Mouse (Mus musculus): ENCODE measurements around the gene Dnajc9. TPM values are rescaled to one million over a fixed set of nuclear protein-coding genes. Genes with fewer than 3 reads are reported as not detected.
A peak's percentile ranks its signal among the peaks of the same experiment; 100 is the strongest.

The Dnajc9 gene
- 10 to 100 TPM; 29.4 to 32.5 TPM for total RNA-seq (2021)
- long read RNA-seq, experiment 1, transcript Dnajc9-201 (5 exons, 1,631 nt): major isoform, 26 of 31 reads
- long read RNA-seq, experiment 1, partial matches to known transcripts: 1 of 31 reads
- long read RNA-seq, experiment 1, other reads (novel, unspliced or antisense): 3 of 31 reads
- long read RNA-seq, experiment 2, transcript Dnajc9-201 (5 exons, 1,631 nt): major isoform, 19 of 25 reads
- long read RNA-seq, experiment 2, partial matches to known transcripts: 3 of 25 reads
- long read RNA-seq, experiment 2, other reads (novel, unspliced or antisense): 1 of 25 reads

DNA sequence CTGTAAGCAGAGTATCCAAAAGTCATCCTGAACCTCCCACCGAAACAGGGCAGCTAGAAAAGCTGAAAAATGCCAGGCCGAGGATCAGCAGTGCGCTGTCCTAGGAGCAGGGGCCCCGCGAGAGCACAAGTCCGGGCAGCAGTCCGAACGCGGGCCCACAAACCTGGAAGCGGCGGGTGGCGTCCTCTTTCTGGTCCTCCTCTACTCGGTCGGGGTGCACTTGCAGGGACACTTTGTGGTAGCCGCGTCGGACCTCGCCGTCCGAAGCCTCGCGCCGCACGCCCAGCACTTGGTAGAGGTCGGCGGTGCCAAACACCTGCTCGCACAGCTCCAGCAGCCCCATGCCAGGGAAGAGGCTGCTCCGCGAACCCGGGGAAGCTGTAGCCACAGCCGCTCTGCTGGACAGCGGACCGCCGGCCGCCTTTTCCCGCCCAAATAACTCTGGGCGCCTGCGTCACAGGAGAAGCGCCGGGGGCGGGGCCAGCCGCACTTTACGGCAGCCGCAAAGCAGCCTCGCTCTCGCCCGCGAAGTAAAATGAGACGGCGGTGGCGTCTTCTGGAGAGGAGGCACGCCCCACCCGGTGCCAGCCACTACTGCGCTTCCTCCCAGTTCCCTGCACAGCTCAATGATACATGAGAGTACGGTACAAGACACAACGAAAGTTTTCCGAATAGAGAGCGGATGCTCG lies at the start of gene Dnajc9:
Dnajc9 (minus strand) TSS at position 470 of the 689 bp plus-strand sequence.
- DNase-seq (ENCODE audit: low spot score in 2 of 2): peak; percentile 96

DNA sequence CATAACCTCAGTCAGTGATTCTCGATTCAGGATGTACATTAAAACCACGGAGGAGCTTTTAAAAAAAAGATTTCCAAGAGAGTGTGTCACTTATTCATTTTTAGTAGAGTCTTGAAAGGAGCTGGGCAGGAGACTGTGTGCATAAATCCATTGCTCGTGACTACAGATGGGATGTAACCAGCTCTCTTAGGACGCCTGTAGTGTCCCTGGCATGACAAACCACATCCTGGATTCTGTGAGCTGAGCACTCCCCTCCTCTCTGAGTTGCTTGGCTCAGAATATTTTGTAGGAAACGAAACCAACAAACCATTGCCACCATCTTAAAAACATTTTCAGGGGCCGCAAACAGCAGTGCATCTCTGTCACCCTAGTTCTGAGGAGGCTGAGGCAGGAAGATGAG lies 48.3 kb upstream of the Dnajc9 start:
- no peak for DNase-seq (ENCODE audit: low spot score in 2 of 2)

DNA sequence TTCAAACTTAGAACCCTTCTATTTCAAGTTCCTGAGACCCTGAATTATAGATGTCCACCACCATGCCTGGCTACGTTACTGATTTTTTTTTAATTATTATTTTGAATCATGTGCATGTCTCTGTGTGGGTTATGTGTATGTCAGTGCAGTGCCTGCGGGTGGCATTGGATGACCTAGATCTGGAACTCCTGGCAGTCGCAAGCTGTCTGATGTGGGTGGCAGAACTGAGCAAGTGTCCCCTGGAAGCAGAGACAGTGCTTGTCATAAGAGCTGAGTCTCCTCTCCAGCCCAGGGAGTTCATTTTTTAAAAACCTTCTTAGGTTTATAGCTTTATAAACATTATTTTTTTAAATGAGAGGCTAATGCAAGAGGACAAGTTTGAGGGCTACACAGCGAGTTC lies 43.7 kb upstream of the Dnajc9 start:
- DNase-seq (ENCODE audit: low spot score in 2 of 2): peak in 1 of 2 experiments; percentile 23

DNA sequence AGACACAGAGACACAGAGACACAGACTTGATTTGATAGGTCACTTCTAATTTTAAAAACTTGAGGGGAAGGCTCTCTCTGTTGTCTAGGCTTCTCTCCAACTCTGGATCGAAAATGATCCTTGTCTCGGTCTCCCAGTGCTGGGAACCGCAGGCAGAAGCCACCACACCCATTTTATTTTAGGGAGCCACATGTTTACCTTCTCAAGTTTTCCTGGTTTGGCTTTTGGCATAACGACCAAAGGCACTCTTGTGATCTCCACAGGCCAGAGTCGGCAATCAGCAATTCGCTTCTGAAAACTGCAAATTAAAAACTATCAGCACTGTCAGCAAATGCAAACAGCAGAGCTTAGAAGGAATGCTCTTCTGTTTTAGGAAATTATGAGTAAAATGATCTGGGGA lies 43.0 kb upstream of the Dnajc9 start:
- DNase-seq (ENCODE audit: low spot score in 2 of 2): no peak

DNA sequence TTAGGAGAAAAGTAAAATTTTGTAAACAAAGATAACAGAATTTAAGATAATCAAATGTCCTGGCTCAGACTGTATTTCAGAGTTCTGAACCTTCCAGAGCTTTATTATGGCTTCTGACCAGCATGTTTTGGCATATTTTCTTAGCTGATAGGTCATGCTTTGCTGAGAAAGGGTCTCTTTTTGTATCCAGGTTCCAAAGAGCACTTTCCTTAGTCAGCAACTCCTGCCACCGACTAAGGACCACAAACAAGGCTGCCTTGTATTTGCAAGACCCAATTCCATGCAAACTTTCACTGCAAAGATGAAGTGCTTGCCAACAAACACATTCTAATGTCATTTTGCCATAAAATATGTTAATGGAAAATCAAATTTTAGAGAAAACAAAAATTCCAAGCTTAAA lies 41.1 kb upstream of the Dnajc9 start:
- DNase-seq (ENCODE audit: low spot score in 2 of 2): no peak

DNA sequence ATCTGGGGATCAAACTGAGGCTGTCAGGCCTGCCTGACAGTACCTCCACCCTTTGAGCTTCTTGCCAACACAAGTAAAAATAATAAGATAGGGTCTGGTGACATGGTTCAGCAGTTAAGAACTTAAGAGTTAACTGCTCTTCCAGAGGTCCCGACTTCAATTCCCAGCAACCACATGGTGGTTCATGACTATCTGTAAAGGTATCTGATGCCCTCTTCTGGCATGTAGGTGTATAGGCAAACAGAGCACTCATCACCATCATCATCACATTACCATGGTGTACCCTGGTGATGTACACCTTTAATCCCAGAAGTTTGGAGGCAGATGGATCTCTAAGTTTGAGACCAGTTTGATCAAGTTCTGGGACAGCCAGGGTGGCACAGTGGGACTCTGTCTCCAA lies 39.9 kb upstream of the Dnajc9 start:
- DNase-seq (ENCODE audit: low spot score in 2 of 2): no peak

DNA sequence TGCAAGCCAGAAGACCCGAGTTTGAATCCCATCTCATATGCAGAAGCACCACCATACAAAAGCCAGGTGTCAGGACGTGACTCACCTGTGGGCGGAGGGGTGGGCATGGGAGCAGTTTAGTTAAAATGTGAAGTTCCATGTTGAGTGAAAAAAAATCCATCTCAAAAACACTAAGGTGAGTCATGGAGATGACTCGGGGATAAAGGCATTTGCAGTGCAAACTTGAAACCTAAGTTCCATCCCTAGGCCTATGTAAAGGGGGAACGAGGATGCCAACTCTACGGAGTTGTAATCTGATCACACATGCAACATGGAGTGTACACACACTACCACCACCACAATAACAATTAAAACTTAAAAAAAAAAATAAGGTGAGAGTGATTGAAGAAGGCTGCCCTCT lies 34.3 kb upstream of the Dnajc9 start:
- DNase-seq (ENCODE audit: low spot score in 2 of 2): no peak

DNA sequence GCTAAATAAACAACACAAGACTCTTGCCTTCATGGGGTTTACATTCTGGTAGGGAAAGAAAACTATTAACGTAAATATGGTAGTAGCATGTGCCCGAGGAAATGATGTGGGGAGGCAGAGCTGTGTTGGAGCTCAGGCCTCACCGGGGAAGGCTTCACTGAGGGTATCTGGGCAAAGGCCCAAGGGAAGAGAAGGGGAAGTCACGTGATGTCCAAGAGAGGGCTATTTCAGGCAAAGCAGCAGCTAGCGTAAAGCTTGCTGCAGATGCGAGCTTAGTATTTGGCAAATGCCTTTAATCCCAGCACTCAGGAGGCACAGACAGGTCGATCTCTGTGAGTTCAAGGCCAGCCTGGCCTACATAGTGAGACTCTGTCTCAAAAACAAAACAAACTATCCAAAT lies 33.5 kb upstream of the Dnajc9 start:
- DNase-seq (ENCODE audit: low spot score in 2 of 2): no peak

DNA sequence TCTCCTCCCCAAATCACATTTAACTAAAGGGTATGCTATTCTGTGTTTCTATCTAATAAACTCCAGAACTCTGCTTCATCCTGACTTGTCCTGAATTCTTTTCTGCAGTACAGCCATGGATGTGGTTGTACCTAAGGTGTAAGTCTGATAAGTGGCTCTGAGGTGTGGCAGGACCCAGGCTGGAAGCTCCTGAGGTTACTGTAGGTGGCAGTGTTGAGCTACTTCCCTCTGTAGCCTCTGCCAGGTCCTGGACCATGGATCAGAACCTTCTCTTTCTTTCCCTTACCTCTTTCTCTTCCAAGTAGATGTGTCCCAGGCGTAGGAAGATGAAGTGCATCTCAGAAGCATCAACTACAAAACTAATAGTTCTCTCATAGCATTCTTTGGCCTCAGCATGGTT lies 11.4 kb upstream of the Dnajc9 start:
- peak; percentile 42 to 44 for DNase-seq (ENCODE audit: low spot score in 2 of 2)

DNA sequence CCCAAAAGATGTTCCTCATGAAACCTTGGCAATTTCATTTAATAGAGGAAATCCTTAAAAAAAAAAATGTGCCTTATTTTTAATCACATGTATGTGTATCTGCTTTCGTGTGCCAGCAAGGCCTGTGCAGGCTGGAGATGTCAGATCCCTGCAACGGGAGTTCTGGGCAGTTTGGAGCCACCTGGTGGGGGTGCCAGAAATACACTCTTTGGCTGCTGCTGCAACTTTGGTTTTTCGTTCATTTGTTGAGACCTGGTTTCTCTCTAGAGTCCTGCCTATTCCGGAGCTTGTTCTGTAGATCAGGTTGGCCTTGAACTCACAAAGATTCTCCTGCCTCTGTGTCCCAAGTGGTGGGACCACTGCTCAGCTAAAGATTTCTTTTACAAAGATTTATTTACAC lies 10.2 kb upstream of the Dnajc9 start:
- no peak for DNase-seq (ENCODE audit: low spot score in 2 of 2)

DNA sequence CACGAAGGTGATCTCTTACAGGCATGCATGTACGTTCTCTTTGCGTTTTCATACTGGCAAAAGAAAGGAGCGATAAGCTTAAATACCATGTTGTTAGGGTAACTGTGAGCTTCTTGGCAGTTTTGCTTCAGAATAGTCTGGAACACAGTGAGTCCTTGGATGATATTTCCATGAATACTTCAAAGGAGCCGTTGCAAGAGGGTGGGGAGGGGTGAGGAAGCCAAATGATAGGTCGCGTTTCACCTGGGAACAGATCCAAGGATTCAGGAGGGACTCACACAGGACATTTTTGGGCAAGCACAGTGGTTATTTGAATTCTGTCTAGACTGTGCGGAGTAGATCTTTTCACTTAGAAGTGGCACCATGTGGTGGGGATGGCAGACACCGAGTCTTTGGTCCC lies 8.5 kb upstream of the Dnajc9 start:
- no peak for DNase-seq (ENCODE audit: low spot score in 2 of 2)

DNA sequence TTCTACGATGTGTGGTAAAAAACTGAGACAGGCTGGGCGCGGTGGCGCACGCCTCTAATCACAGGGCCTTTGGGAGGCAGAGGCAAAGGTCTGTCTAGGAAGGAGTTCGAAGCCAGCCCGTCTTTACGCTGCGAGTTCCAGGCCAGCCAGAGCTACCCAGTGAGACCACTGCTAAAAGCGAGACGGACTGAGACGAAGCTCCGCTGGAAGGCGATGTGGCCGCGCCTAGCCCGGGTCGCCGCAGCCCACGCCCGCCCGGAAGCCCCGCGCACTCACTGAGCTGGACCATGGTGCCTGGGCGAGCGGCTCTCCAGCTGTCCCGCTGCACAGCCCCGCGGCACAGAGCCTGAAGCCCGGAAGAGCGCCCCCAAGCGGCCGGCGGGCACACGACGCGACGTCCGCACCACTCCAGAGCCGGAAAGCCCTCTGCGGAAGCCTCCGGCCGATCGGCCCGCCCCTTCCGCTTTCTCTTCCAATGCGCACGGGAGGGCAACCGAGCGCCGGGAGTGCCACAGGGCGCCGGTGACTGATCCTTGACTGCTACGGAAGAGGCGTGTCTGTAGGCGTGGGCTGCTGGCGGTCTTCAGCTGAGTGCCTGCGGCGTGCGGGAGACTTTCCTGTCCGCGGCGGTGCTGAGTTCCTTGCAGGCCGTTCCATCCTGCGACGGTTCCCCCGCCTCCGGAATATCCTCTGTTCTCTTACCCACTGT lies 4.6 kb upstream of the Dnajc9 start, which contains the start of gene Mrps16:
Mrps16 (minus strand) TSS at position 430 of the 709 bp plus-strand sequence.
- DNase-seq (ENCODE audit: low spot score in 2 of 2): peak; percentile 91 to 96

DNA sequence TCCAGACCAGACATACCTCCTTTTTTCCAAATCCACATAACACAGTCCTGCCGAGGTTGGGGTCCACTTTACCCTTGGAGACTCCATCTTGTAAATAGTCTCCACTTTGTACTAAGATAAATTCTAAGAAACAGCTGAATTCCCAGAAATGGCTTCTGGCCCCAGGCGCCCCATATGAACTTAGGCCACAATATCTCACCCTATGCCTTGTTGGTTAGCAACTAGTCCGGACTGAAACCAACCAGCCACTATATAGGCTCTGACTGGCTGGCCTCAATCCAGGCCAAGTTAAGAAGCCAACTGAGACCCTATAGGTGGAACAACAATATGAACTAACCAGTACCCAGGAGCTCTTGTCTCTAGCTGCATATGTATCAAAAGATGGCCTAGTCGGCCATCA lies 3.6 kb upstream of the Dnajc9 start:
- DNase-seq (ENCODE audit: low spot score in 2 of 2): no peak

DNA sequence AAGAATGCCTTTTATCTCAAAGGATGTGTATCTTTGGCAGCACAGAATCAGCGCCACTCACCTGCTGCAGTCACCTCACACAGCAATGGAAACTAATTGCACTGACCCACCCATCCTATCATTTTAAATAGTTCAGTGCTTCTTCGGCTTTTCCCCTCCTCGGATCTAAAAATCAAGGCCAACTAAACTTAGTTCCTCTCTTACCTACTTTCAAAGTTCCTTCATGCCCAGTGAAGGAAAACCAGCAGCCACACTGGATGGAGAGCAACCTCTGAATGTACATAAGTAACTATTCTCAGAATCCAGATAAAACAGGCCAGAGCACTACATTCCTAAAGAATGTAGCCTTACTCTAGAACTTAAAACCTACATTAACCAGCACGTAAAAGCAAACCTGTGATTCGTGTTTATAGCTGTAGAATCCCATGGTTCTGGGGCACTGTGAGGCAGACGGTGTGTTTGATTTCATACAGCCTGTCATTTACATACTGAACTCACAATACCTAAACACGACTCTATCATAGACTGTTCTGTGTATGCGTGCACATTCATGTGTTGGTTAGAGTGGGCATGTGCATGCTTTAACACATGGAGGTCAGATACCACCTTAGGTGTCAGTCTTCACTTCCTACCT lies 853 bp upstream of the Dnajc9 start:
- no peak for DNase-seq (ENCODE audit: low spot score in 2 of 2)

DNA sequence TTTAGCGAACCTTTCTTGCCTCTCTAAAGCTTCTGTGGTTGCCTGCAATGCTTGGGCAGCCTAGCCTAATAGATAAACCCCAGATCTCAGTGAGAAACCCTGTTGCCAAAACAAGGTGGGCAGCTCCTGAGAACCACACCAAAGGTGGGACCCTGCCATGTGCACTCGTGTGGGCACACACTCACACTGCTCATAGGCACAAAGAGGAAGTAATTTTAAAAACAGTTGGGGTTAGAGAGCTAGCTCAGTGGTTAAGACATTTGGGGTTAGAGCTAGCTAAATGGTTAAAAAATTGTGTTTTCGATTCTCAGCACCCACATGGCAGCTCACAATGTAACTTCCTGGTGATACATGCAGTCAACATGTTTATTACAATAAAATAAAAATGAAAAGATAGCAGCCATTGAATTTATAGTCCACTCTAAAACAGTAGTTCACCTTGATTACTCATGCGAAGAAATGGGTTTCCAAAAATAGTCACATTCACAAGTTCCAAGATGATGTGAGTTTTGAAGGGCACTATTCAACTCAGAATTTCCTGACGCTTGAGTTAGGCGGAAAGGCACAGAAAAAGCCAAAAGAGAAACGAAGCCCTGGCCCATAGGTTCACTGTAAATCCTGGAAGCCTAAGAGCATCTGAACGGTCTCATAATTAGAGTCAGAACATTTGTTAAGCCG lies 8.8 kb downstream of the Dnajc9 start:
- DNase-seq (ENCODE audit: low spot score in 2 of 2): no peak

DNA sequence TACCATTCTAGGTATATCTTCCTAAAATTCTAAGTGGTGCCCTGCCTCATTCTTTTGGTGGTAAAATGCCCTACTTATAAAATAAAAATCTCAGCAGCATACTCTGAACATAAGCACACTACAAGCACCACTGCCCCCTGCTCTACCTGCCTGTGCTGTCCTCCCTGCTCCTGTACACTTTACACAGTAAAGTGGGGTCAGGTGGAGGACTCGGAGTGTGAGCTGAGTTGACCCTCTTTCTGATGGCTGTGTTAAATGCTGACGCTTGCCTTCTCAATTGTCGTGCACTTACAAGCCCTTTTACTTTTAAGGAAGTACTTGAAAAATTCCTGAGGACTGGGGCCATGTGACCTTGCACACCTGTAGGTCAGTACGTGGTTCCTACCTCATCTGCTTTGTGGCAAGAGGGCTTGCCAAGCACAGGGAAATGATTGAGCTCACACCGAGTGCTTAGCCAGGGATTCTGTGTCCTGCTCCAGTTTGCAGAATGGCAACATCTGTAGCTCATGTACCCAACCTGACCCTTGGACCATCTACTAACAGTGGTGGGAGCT lies 9.5 kb downstream of the Dnajc9 start:
- DNase-seq (ENCODE audit: low spot score in 2 of 2): no peak

DNA sequence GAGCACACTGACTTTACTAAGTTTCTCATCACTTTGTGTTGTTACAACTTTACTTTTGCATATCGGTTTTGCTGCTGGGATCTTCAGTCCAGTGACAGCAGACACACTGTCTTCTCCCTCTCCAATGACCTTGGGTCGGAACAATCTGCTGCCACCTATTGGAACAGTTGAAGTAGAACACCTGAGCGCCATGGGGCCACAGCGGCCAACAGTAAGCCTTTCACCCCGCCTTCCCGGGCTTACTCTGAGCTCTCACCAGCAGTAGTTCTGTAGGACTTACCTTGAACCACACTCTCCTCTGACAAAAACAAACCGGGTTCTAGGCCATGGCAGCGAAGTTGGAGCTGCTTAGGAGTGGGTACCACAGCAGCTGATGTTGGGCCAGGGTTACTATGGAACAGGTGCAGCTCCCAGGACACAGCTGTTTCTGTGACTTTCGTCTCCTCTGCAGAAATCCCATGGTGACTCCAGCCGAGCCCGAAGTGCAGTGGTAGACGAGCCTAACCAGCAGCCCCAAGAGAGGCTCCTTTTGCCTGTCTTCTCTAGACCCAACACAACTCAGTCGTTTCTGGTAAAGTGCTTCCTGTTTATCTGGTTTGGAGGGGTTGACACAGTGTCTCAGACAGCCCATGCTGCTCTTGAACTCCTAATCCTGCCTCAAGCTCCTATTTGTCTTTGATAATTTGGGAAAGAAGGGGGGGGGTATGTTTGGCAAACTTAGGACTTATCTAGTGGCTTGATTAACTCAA lies 10.2 kb downstream of the Dnajc9 start:
- no peak for DNase-seq (ENCODE audit: low spot score in 2 of 2)

DNA sequence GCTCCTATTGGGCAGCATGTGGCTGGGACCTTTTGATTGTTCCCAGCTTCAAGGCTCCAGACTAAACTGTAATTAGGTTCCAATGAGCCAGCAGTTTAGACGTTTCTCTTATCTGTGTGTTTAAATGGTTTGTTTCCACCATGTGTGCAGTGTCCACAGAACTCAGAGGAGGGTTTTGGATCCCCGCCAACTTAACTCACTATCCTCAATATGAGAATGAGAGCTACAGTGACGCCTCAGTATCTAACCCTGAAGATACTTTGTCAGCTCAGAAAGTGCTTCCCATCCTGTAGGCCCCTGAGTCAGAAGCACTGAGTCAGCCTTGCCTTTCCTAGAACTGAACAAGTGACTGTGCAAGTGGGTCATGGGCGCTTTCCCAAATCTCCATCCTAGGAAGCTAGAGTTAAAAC lies 11.6 kb downstream of the Dnajc9 start:
- DNase-seq (ENCODE audit: low spot score in 2 of 2): no peak

DNA sequence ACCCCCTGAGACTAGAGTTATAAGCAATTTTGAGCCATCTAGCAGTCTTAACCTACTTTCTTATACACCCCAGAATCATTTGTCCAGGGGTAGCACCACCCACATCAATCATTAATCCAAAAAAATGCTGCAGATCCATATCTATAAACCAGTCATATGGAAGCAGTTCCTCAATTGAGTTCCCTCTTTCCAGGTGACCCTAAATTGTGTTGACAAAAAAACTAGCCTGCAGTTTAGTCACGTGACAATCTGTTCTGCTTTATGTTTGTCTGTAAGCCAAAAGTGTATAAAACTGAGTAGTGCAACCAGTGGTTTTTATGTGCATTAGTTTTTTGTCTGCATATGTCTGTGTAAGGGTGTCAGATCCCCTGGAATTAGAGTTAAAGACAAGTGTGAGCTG lies 16.9 kb downstream of the Dnajc9 start:
- DNase-seq (ENCODE audit: low spot score in 2 of 2): no peak

DNA sequence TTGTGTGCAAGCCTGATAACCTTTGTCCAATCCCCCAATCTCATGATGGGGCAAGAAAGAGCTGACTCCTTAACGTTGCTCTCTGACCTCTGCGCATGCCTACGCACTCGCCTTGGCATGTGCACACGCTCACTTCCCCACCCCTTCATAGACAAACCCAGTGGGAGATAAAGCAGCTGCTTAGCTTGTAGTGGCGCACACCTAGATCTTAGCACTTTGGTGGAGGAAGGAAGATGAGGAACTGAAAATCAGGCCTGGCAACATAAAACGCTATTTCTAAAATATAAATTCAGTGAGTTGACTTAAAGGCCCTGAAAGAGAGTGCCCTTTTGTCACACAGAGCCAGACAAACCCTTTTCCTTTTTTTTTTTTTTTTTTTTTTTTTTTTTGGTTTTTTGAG lies 17.9 kb downstream of the Dnajc9 start:
- DNase-seq (ENCODE audit: low spot score in 2 of 2): no peak

All from left cerebral cortex, adult 18-20 months (tissue).